ENCODE assay signal across 8 mouse cellular contexts in genomic region chr11:5261508-5262392, GRCm38 (mm10). TPM values are rescaled to one million over a fixed set of nuclear protein-coding genes. Genes with fewer than 3 reads are reported as not detected.
DNase-seq lines count a peak whose midpoint lies in the region; ATAC-seq lines count a peak whose summit lies in the region.

Gene Kremen1 (minus strand): TSS chr11:5261558.

- peak; percentile 80 for ATAC-seq in inflammation-experienced regulatory T-cells, adult 6 months
- peak; percentile 80 for ATAC-seq in megakaryocyte-erythroid progenitor cell, adult 5-6 weeks (replicated peaks; ENCODE audit: low FRiP score, low TSS enrichment, poor library complexity, severe bottlenecking)

- intact Hi-C loops in gastrocnemius, postnatal 14 days (cut with DNase I; ENCODE audit: low total_unique reads), result loop anchor here (10.0 kb wide), 1 partner anchor 147 kb away; no protein-coding TSS in a partner anchor
- intact Hi-C loops in left cerebral cortex, postnatal 10 days (cut with DNase I), result loop anchor here (5.0 kb wide), 1 partner anchor 144 kb away; no protein-coding TSS in a partner anchor

- peak; percentile 89 for DNase-seq in adipocyte (ENCODE audit: low spot score)
- DNase-seq in embryo, embryonic 10 days (ENCODE audit: low spot score), result peak; percentile 89
- DNase-seq in gastrocnemius, postnatal 14 days, result peak; percentile 96
- DNase-seq in left cerebral cortex, postnatal 10 days (ENCODE audit: extremely low spot score in 1 of 2, low spot score in 2 of 2), result peak; percentile 84 to 96
- DNase-seq in right cerebral cortex, postnatal 25 days, result peak; percentile 92
- peak; percentile 91 to 94 for DNase-seq in urinary bladder, postnatal 4 days (ENCODE audit: low spot score in 2 of 2)

RNA-seq across cellular contexts. Expression of gene Kremen1, which starts in this region (rescaled TPM):
- 10 to 100 TPM; 46.8 to 48.1 TPM for total RNA-seq in gastrocnemius, postnatal 14 days (2021)
- polyA plus RNA-seq in inflammation-experienced regulatory T-cells, adult 6 months (2017; shearing (Covaris generic)), result 1 to 10 TPM; 2.3 to 4.1 (median 3.0) TPM
- 1 to 10 TPM; 9.2 to 9.5 TPM for total RNA-seq in left cerebral cortex, postnatal 10 days (2021)
- 1.1 and 3.0 TPM in 2 replicates for total RNA-seq in megakaryocyte-erythroid progenitor cell, adult 5-6 weeks (2014; fragmentation: Nextera tagmentation)
- 1.1 and 2.1 TPM in 2 replicates for total RNA-seq in megakaryocyte-erythroid progenitor cell, adult 5-6 weeks (2017)

Comparison
In these comparisons a context has a peak if more than half of its experiments do, and no peak if none do; other contexts are left out.
1. Peak in every context shown above with its lines: DNase-seq and ATAC-seq.